Mouse (Mus musculus) G1E (cell line): ENCODE results near the gene Frmpd3. TPM values are rescaled to one million over a fixed set of nuclear protein-coding genes. Genes with fewer than 3 reads are reported as not detected.

Experiments used
- ATAC-seq: 2 replicates; pipeline ENCODE4 v1.8.0; 2016; ENCODE audit warnings: mild to moderate bottlenecking; ENCODE audit not compliant: insufficient number of reproducible peaks, poor library complexity, low FRiP score, severe bottlenecking; ENCODE audit errors: extremely low read depth
- DNase-seq: peaks from one replicate; pipeline ENCODE4 v3.0.0; 2012; ENCODE audit warnings: low spot score
- H3K27me3 ChIP-seq: 2 replicates; pipeline ENCODE4 v1.6.1; 2012; ENCODE audit warnings: mild to moderate bottlenecking, low read length, inconsistent platforms; ENCODE audit not compliant: insufficient read depth
- H3K36me3 ChIP-seq: replicated peaks from 2 replicates; pipeline ENCODE3; 2012; ENCODE audit warnings: mild to moderate bottlenecking, inconsistent platforms
- H3K4me1 ChIP-seq: 2 replicates; pipeline ENCODE4 v1.6.1; 2012; ENCODE audit warnings: low read depth, low read length, inconsistent platforms, mixed read lengths; ENCODE audit not compliant: insufficient read depth
- H3K4me3 ChIP-seq: 2 replicates; pipeline ENCODE4 v1.5.1; 2012; ENCODE audit warnings: low read depth, mild to moderate bottlenecking, inconsistent platforms, low read length, moderate library complexity, mixed read lengths
- H3K9me3 ChIP-seq: replicated peaks from 2 replicates; pipeline ENCODE4 v1.6.1; 2012; ENCODE audit warnings: inconsistent platforms
- CTCF ChIP-seq: IDR thresholded peaks from 2 replicates; pipeline ENCODE4 v1.5.1; 2012; ENCODE audit warnings: low read depth, low read length, inconsistent platforms, mixed read lengths
- GATA1 ChIP-seq: IDR thresholded peaks from 2 replicates; pipeline ENCODE4 v1.6.1; 2012; ENCODE audit warnings: borderline replicate concordance, low read length, inconsistent platforms, mixed read lengths
- GATA2 ChIP-seq: IDR thresholded peaks from 2 replicates; pipeline ENCODE4 v1.6.1; 2012; ENCODE audit warnings: low read depth, low read length, inconsistent platforms, borderline replicate concordance
- POLR2AphosphoS5 ChIP-seq: IDR thresholded peaks from 2 replicates; pipeline ENCODE4 v1.6.1; 2012; ENCODE audit warnings: low read depth, low read length, inconsistent platforms; ENCODE audit not compliant: insufficient replicate concordance
- TAL1 ChIP-seq: conservative IDR thresholded peaks from 2 replicates; pipeline ENCODE4 v1.6.1; 2012; ENCODE audit warnings: low read depth, low read length, inconsistent platforms, mixed read lengths
- polyA plus RNA-seq: library from polyadenylated mRNA; stranded (reverse); fragments of >175 nt; gene quantifications from 2 replicates; pipeline ENCODE4 v1.2.3, GENCODE M21; 2012
- total RNA-seq, 2 experiments: library from RNA; stranded (forward) in 1 of 2; stranded (reverse) in 1 of 2; fragments of 200-1000 nt in 1 of 2; fragments of >200 nt in 1 of 2; fragmentation: Nextera tagmentation in 1 of 2; gene quantifications; 2 replicates each; pipeline ENCODE4 v1.2.3; 2014 to 2017

Frmpd3 gene
- total and polyA plus RNA-seq, 3 experiments = 0.05 TPM; not detected in 2

- no peak for TF ChIP-seq TAL1
- no peak for TF ChIP-seq GATA2
- Histone ChIP-seq H3K27me3 (peaks cover 21% of the 10 kb centered on the region; the same call in 1 of the 2 replicates), H3K4me1 (no peaks in the 10 kb centered on the region), H3K9me3 (no peaks in the 10 kb centered on the region), H3K4me3 (no peak overlapping the region), H3K36me3 (no peaks in the 10 kb centered on the region)
- no peak for DNase-seq
- no peak for ATAC-seq
These were observed 515 bp downstream of the Frmpd3 start for GRCm38 (mm10) chrX:140342393-140343163.

GRCm38 (mm10) chrX:140375628-140376027, 33.6 kb downstream of the Frmpd3 start:
- Histone ChIP-seq H3K36me3 (no peaks in the 10 kb centered on the region), H3K27me3 (no peaks in the 10 kb centered on the region), H3K9me3 (no peaks in the 10 kb centered on the region), H3K4me3 (no peak overlapping the region), H3K4me1 (no peaks in the 10 kb centered on the region)
- DNase-seq (no peak), ATAC-seq (no peak)
- TF ChIP-seq CTCF (no peak), POLR2AphosphoS5 (no peak), GATA1 (no peak), GATA2 (no peak), TAL1 (no peak)

GRCm38 (mm10) chrX:140399986-140400385, 57.9 kb downstream of the Frmpd3 start:
- Histone ChIP-seq H3K4me3 (no peak overlapping the region), H3K36me3 (no peaks in the 10 kb centered on the region), H3K4me1 (no peaks in the 10 kb centered on the region), H3K9me3 (no peaks in the 10 kb centered on the region), H3K27me3 (no peaks in the 10 kb centered on the region)
- no peak for ATAC-seq
- TF ChIP-seq POLR2AphosphoS5 (no peak), TAL1 (no peak)
- no peak for DNase-seq

GRCm38 (mm10) chrX:140402904-140403303, 60.8 kb downstream of the Frmpd3 start:
- Histone ChIP-seq H3K4me3 (no peak overlapping the region), H3K4me1 (peaks cover 2% of the 10 kb centered on the region; the same call in 1 of the 2 replicates), H3K9me3 (no peaks in the 10 kb centered on the region), H3K27me3 (no peaks in the 10 kb centered on the region), H3K36me3 (no peaks in the 10 kb centered on the region)
- DNase-seq = no peak
- ATAC-seq = no peak
- TF ChIP-seq POLR2AphosphoS5 (no peak), CTCF (no peak; the same call in 1 of the 2 replicates)

GRCm38 (mm10) chrX:140406079-140406478, 64.0 kb downstream of the Frmpd3 start:
- TF ChIP-seq GATA2 (no peak), POLR2AphosphoS5 (no peak), GATA1 (no peak), TAL1 (no peak), CTCF (no peak)
- H3K4me3 ChIP-seq = no peak overlapping the region
- no peaks in the 10 kb centered on the region for H3K27me3 ChIP-seq
- H3K9me3 ChIP-seq = no peaks in the 10 kb centered on the region
- no peak for DNase-seq
- peaks cover 3% of the 10 kb centered on the region; the same call in 1 of the 2 replicates for H3K4me1 ChIP-seq
- ATAC-seq = no peak
- no peaks in the 10 kb centered on the region for H3K36me3 ChIP-seq

- Histone ChIP-seq H3K27me3 (no peaks in the 10 kb centered on the region), H3K4me1 (peaks cover 3% of the 10 kb centered on the region; the same call in 1 of the 2 replicates), H3K36me3 (no peaks in the 10 kb centered on the region), H3K4me3 (no peak overlapping the region), H3K9me3 (no peaks in the 10 kb centered on the region)
- ATAC-seq = peak; percentile 97
- DNase-seq = no peak
- TF ChIP-seq POLR2AphosphoS5 (no peak), GATA2 (no peak), TAL1 (no peak), CTCF (no peak), GATA1 (no peak)
These were observed 64.4 kb downstream of the Frmpd3 start for GRCm38 (mm10) chrX:140406501-140406900.

- Histone ChIP-seq H3K4me3 (no peak overlapping the region), H3K9me3 (no peaks in the 10 kb centered on the region), H3K4me1 (peaks cover 3% of the 10 kb centered on the region; the same call in 1 of the 2 replicates), H3K36me3 (no peaks in the 10 kb centered on the region), H3K27me3 (no peaks in the 10 kb centered on the region)
- TF ChIP-seq POLR2AphosphoS5 (no peak), GATA1 (no peak), GATA2 (no peak), CTCF (no peak), TAL1 (no peak)
- no peak for DNase-seq
- peak; percentile 26; the same call in 1 of the 2 replicates for ATAC-seq
These were observed 65.5 kb downstream of the Frmpd3 start for GRCm38 (mm10) chrX:140407593-140407992.
